Mouse (Mus musculus) megakaryocyte, embryonic 14.5 days (primary cell): ENCODE measurements around the gene Ttll11.

ENCODE experiments used
- FLI1 ChIP-seq: IDR thresholded peaks from 2 replicates; pipeline ENCODE4 v1.6.1; 2012; ENCODE audit warnings: low read length, inconsistent platforms, mixed read lengths
- GATA1 ChIP-seq: IDR thresholded peaks from 3 replicates; pipeline ENCODE4 v1.6.1; 2012; ENCODE audit warnings: mixed read lengths, low read length, inconsistent platforms, borderline replicate concordance

DNA sequence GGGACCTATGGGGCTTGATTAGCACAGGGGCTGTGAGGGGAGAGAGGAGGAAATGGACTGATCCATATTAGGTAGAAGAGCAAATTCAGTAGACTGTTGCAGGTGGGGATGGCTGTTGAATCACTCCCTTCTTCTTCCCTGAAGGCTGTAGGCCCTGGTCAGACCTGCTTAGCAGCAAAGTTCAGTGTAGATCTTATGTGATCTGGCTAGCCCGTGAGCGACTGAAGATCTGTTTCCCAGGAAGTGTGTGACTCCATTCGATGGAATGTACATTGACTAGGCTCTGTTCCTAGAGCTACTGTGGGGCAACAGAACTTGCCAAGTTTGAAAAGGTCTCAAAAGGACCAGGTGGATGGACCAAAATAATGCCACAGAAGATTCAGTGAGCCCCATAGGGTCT lies 276.5 kb downstream of the Ttll11 start:
- TF ChIP-seq GATA1, result no peak
- TF ChIP-seq FLI1, result no peak
